Mouse (Mus musculus): Measurements from ENCODE around the gene Cep83.

The Cep83 gene

DNA sequence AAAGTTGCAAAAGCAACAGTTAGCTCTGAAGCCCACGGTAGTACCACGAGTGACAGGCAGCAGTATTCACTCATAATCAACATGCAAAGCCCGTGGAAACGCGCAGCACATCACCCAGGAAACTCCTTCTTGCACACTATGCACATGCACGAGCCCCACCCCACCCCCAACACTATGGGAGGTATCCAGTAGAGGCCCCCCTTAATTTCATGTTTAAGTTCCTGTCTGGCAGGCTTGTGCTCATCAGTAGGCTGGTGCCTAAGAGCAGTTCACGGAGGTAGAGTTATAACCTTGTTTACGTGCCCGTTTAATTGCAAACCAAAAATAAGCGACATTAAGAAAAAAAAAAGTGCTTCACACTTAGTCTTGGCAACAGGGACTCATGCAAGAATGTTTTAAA is 138.9 kb downstream of the Cep83 start:
- DNase-seq (ENCODE audit: extremely low spot score), result no peak

DNA sequence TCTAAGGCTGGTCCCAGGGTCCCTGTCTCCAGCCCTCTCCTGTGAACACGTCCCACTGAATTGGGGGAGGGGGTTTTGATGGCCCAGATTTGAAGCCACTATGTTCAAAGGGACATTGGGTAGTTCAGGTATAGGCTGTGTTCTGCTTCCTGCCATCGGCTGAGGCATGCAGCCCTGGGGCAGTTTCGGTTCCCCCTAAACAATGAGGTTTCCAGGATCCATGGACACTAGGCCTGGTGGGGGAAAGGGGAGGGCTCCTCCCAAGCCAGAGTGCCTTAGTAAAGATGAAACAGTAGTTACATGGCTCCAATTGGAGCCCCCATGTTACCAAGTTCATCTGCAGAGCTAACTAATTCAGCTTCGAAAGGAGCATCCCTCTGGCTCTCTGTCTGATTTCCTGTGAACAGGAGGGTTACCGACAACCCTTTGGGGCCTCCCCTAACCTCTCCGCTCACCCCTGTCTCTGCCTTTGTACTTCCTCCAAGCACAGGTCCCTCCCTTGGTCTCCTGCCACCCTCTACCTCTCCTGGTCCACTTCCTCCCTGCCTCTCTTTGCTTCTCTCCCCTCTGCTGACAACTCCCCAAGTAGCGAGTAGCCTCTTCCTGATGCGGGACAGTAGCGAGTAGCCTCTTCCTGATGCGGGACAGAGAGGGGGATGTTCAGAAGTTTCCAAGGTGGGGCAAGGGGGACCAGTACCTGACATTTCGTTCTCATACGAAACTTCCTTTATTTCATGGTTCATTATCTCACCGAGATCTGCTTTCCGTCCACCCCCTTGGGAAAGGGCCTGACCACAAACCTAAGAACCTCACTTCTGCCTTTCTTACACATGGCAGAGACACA is 139.7 kb downstream of the Cep83 start:
- no peak for DNase-seq (ENCODE audit: extremely low spot score)

DNA sequence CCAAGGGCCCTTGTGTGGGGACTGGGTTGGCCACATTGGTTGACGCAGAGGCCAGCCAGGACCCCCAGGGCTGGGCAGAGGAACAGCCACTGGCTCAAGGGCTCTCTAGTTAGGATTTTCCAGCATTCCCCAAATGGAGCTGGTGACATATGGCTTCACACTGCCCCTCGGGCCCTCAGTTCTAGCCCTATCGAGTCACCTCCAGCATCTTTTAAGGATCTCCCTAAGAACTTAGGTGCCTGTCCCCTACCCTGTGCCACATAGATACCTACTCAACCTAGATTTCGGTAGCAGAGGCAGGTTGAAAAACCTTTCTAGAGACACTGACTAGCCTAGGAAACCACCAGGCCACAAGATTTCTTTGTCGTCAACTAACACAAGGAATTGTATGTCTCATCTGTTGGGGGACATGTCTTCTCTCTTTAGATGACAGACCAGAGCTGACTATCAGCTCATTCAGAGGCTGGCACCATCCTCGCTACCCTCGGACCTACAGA is 140.3 kb downstream of the Cep83 start:
- DNase-seq (ENCODE audit: extremely low spot score), result no peak

DNA sequence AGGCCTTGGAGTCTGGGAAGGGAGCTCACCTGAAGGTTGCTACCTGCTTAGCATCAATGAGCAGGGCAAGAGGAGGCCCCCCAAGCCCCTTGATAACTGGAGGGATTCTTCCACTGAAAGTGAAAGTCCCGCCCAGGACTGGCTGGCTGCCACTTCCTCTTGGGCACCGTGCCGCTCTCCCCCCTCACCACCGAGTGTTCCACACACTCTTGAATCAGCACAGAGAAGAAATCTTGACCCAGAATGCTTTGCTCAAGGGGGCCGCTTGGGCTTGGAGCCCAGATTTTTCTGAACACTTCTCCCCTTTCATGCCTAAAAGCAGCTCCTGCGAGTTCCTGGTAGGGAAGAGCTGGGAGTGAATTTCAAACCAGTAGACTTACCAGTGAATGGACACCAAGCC is 141.0 kb downstream of the Cep83 start:
- no peak for DNase-seq (ENCODE audit: extremely low spot score)

DNA sequence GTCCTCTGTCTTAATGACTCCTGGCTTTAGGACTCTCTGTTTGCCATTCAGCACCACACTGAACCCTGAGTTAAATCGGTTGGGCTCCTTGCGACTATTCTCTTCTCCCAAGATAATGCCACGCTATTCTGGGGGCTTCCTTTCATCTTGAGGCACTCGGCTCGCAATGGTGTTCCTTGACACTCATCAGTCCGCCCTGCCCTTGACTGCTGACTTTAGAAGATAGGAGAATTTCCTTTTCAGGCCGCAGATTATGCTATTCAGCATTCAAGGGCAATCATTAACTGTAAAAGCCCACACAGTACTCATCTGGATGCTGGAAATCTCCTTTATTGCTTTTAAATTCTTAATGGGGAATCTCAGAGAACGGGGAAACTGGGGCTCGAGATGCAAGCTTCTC is 147.4 kb downstream of the Cep83 start:
- no peak for DNase-seq (ENCODE audit: extremely low spot score)

Data from embryo, embryonic 9.5 days (tissue).